Mouse (Mus musculus) cortical plate, adult 2 months (tissue): Measurements from ENCODE around the gene Rbm47. TPM values are rescaled to one million over a fixed set of nuclear protein-coding genes. Genes with fewer than 3 reads are reported as not detected.

Experiments
- H3K27ac ChIP-seq: fragments of 200-500 bp; 2 replicates; pipeline ENCODE4 v1.5.1; 2012; ENCODE audit warnings: low read length, control low read depth, inconsistent platforms; ENCODE audit not compliant: insufficient read depth
- H3K4me1 ChIP-seq: fragments of 200-500 bp; 2 replicates; pipeline ENCODE4 v1.6.1; 2011; ENCODE audit warnings: low read length; ENCODE audit not compliant: control insufficient read depth, insufficient read depth
- H3K4me3 ChIP-seq: fragments of 200-500 bp; 2 replicates; pipeline ENCODE4 v1.5.1; 2011; ENCODE audit warnings: mild to moderate bottlenecking, low read length, control low read depth; ENCODE audit not compliant: insufficient read depth
- CTCF ChIP-seq: fragments of 200-500 bp; IDR thresholded peaks from 2 replicates; pipeline ENCODE4 v1.5.1; 2011; ENCODE audit warnings: mild to moderate bottlenecking, control low read depth, low read length; ENCODE audit not compliant: insufficient read depth; ENCODE audit errors: extremely low read depth
- POLR2A ChIP-seq: fragments of 200-500 bp; IDR thresholded peaks from 2 replicates; pipeline ENCODE4 v1.6.1; 2011; ENCODE audit warnings: mild to moderate bottlenecking, low read length, control low read depth; ENCODE audit not compliant: insufficient read depth; ENCODE audit errors: extremely low read depth
- polyA plus RNA-seq: library from polyadenylated mRNA; depleted of rRNA; stranded (reverse); fragments of >200 nt; gene quantifications from 2 replicates; pipeline ENCODE4 v1.2.3, GENCODE M21; 2012

Gene Rbm47
- polyA plus RNA-seq, 1 experiment, result 0.73 TPM

DNA sequence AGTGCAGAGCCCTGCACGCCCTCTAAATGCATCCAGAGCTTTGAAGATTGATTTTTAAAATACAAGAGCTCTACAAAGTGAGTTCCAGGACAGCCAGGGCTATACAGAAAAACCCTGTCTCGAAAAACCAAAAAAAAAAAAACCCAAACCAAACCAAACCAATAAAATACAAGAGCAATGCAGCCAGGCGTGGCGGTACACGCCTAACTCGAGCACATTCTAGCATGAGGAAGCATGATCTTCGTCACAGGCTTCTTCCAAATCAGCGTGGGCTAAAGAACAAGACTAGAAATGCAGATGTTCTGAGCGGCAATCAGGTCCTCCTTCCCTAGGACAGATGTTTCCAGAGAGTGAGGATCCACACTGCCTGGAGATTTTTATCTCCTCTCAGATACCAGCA, 66.5 kb downstream of the Rbm47 start:
- no peak overlapping the region for H3K4me3 ChIP-seq
- H3K4me1 ChIP-seq, result no peaks in the 10 kb centered on the region
- H3K27ac ChIP-seq, result no peak overlapping the region
- no peak for TF ChIP-seq CTCF
- TF ChIP-seq POLR2A, result no peak

DNA sequence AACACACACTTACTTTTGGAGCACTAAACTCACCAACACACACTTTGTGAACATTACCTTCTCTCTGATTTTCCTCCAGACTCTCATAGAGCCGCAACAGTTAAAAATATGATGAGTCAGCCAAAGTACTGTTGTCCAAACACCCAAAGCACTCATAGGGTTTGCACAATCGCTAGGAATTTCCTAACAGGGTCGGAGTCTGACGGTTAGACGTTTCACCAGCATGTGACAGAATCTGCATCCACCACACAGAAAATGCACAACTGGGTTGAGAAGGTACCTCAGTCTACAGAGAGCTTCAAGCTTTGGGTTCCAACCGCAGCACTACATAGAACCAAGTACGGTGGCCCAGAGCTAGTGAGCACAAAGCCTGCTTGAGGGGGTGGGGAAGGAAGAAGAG, 67.0 kb downstream of the Rbm47 start:
- no peaks in the 10 kb centered on the region for H3K4me1 ChIP-seq
- 0 out of 2 replicates have a peak overlapping the region, but pooled peaks have one; percentile 25 for H3K27ac ChIP-seq
- TF ChIP-seq CTCF (no peak), POLR2A (no peak)
- H3K4me3 ChIP-seq, result no peak overlapping the region

GRCm38 (mm10) chr5:66105366-66105765, 67.6 kb downstream of the Rbm47 start:
- Histone ChIP-seq H3K4me1 (no peaks in the 10 kb centered on the region), H3K27ac (no peak overlapping the region), H3K4me3 (no peak overlapping the region)
- TF ChIP-seq CTCF, result no peak

GRCm38 (mm10) chr5:66103386-66103785, 69.5 kb downstream of the Rbm47 start:
- H3K27ac ChIP-seq, result no peak overlapping the region
- no peaks in the 10 kb centered on the region for H3K4me1 ChIP-seq

DNA sequence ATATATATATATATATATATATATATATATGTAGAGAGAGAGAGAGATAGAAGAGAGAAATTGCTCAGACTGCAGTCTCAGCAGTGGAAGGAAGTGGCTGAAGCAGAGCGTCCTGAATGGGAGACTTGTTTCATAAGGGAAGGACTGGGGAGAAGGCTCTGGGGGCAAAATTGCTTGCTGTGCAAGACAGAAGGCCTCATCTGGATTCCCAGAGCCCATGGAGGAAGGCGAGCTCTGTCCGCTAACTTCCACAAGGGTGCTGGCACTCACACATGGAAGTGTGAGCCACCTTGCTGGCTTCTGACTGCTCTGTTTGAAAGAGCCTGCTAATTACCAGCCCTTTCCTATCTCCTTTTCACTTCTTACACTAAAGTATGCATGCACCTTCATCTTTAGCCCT, 70.1 kb downstream of the Rbm47 start:
- Histone ChIP-seq H3K27ac (no peak overlapping the region), H3K4me1 (no peaks in the 10 kb centered on the region), H3K4me3 (no peak overlapping the region)
- TF ChIP-seq CTCF, result no peak
- no peak for TF ChIP-seq POLR2A

More at GRCm38 (mm10) chr5:66103386-66103785, 69.5 kb downstream of the Rbm47 start:
- TF ChIP-seq CTCF (no peak), POLR2A (no peak)
- no peak overlapping the region for H3K4me3 ChIP-seq

GRCm38 (mm10) chr5:66101577-66101976, 71.3 kb downstream of the Rbm47 start:
- TF ChIP-seq CTCF (0 out of 2 replicates have a peak, but pooled peaks have one; percentile 22), POLR2A (no peak)
- H3K27ac ChIP-seq, result no peak overlapping the region
- no peak overlapping the region for H3K4me3 ChIP-seq
- H3K4me1 ChIP-seq, result no peaks in the 10 kb centered on the region

DNA sequence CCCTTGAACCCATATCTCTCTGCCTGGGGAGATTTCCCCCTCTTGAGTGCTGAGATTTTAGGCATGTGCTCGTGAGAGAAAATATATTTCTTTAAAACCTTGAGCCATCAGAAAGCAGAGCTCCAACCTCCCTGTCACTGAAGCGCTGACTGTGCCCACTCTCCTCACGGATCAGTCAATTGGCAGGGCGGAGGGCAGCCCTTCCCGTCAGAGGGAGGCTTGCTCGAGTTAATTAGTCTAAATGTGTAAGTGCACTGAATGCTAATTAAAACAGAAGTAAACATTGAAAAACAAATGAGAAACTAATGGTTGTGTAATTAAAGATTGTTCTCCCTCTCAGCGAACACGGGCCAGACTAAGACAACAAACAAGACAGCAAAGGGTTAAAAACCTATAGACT, 72.6 kb downstream of the Rbm47 start:
- Histone ChIP-seq H3K4me1 (no peaks in the 10 kb centered on the region), H3K4me3 (no peak overlapping the region), H3K27ac (no peak overlapping the region)
- TF ChIP-seq POLR2A (no peak), CTCF (no peak)

DNA sequence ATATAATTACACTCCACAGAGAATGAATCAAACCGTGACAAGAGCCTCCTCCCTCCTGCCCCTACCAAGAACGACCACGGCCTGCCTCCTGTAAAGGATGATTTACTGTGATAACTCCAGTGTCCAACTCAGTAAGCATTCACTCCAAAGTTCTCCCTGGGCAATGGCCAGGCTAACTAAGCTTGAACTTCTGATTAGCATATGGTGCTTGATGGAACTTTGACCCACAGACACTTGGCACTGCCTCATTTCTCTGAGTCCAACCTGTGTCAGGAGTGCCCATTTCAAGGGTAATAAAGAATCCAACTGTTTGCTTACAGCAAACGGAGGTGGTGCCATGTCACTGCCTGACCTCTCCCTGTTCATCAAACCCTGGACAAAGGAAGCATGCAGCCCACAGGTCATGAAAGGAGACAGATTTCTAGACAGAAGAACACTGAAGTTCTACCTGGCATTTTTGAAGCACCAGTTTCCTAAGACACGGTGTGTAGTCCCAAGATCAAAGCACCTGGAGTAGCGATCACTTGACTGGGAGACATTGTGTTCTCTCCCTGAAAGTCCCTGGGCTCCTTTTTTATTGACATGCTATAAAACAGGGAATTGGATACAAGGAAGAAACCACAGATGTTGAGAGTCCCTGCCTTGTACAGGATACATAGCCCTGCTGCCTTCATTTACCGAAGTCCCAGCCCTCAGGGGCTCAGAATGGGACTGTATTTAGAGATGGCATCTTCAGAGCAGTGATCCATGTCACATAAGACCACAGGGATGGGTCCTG, 74.6 kb downstream of the Rbm47 start:
- TF ChIP-seq POLR2A (no peak), CTCF (no peak)
- Histone ChIP-seq H3K4me1 (no peaks in the 10 kb centered on the region), H3K27ac (no peak overlapping the region), H3K4me3 (no peak overlapping the region)

- H3K4me1 ChIP-seq, result no peaks in the 10 kb centered on the region
- H3K27ac ChIP-seq, result no peak overlapping the region
- no peak overlapping the region for H3K4me3 ChIP-seq
- no peak for TF ChIP-seq CTCF
- TF ChIP-seq POLR2A, result no peak
Measured at GRCm38 (mm10) chr5:66096081-66096480, 76.8 kb downstream of the Rbm47 start.

GRCm38 (mm10) chr5:66095166-66095565, 77.8 kb downstream of the Rbm47 start:
- H3K4me1 ChIP-seq, result no peaks in the 10 kb centered on the region
- no peak overlapping the region for H3K27ac ChIP-seq
- H3K4me3 ChIP-seq, result no peak overlapping the region
- TF ChIP-seq CTCF, result no peak
